Mouse (Mus musculus): Measurements from ENCODE around the gene Slc22a15.
"Not testable (repeated sequence)": the region's sequence is repeated elsewhere in the genome, so short reads cannot be mapped to it uniquely, and the experiment has no call there.

The Slc22a15 gene

DNA sequence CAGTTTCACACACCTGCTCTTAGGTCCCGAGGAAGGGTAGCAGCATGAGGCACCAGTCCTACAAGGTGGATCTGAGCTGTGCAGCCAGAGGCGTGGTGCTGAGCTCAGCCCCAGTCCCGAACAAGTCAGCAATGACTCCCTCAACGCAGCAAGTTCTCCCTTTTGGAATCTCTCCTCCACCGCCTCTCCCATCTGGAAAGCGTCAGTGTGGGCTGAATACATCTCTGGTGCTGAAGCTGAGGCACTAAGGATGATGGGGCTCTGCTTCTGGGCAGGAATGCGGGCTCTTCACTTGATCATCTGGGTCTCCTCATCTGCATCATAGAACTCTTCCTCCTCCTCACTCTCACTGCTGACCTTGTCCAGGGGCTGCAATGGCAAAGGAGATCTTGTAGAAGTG lies 64.1 kb downstream of the Slc22a15 start:
- DNase-seq, result no peak

DNA sequence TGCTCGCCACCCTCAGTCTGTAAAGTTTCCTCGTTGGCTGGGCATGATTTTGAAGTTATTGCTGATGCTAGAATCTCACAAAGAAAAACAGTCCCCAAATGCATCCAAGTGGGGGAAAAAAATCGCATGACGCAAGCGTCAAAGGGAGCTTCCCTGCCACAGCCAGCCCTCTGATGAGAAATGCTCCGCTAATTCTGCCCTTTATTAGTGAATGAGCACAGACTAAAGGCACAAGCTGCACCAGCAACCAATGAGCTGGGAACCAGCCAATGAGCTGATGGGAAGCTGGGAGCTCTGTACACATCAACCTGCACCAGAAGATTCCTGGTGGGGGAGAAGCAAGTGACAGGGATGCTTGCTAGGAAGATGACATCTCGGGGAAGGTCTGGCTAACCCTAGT lies 64.5 kb downstream of the Slc22a15 start:
- no peak for DNase-seq

DNA sequence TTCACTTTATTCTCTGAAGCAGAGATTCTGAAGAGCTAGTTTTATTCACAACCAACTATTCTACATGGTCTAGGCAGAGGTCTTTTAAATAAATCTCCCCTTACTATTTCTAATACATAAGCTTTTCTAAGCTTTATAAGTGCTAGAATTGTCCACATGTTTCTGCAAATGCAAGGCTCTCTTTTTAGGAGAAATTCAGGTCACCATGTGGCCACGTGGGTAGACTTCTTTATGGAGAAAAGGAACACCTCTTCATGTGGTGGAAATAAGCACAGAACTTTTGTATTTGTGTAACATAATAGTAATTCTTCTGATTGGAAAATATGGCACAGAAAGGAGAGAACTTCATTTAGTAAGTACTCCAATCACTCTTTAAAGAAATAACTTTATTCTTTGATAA lies 70.2 kb downstream of the Slc22a15 start:
- no peak for DNase-seq

DNA sequence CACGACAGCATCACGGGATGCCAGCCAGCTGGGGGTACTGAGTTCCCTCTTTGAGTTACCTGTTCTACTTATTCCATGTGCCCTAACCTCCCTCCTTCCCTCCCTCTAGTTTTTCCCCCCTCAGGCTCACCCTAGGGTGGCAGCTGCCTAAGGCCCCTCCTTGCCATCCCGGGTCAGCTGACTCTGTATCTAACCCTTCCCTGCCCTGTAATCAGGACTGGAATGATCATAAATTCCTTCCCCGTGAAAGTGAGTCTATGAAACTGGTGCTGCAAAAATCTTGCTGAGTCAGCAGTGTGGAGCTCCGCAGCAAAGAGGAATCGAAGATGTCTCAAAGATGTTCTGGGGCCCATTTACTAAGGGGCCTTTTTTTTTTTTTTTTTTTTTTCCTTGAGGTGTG lies 72.9 kb downstream of the Slc22a15 start:
- no peak for DNase-seq

DNA sequence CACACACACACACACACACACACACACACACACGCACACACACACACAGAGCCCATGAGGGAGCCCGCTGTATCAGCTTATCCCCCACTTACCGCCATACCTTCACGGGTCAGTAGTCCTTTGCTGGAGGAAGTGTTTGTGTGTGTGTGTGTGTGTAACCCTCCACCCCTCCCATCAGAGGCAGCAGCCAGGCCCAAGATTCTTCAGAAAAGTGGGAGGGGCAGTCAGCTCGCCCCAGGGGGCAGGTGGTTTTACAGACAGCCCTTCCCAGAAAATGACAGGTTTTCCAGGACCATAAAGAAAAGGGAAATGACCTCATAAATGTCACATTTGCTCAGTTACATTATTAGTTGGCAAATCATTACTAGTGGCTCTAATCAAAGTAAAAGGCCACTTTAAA lies 75.4 kb downstream of the Slc22a15 start, which contains the start of gene Mab21l3:
TSS of gene Mab21l3 (minus strand) at position 144 of the 400 bp plus-strand sequence.
- no peak for DNase-seq

DNA sequence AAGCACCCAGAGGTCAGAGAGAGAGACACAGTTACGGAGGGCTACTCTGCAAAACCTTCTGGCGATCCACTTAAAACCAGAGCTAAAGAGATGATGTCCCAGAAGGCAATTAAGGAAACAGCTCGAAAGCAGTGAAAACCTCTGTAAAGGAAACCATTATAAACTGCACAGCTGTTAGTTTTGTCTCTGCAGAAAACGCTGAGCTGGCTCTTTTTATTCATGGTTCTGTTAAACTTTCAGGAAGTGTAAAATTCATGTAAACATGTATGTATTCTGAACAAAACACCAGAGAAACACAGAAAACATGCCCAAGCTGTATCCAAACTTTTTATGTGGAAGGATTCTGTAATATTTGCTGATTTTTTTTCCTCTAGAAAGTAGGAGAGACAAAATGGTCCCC lies 78.2 kb downstream of the Slc22a15 start:
- DNase-seq, result no peak

DNA sequence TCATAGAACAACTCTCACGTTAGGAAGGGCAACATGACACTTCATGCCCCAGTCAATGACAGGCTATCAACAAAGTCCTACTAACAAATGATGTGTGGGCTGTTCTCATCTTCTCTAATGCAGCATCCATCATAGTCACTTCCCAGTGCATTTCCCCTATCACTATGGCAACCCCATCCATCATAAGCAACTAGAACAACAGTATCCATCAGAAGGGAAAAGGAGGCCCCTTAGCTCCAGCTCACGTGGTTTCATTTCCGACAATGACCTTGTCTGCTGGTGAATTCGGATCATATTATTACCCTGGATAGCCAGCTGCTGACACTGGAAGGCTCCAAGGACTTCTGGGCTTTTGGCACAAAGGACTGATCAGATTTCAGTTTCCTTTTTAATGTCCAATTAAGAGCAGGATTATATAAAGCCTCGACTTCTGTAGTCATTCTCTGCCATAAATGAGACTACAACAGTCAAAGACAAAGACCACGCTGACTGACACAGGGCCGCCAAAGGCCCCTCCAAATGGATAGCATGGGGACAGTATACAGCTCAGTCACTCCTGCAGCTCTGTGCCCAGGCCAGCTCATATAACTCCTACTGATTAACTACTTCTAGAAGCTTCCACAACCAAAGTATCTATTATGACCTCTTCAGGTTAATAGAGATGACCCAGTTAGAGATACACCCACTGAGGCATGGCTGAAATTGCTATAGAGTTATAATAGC lies 81.7 kb downstream of the Slc22a15 start:
- no peak for DNase-seq

DNA sequence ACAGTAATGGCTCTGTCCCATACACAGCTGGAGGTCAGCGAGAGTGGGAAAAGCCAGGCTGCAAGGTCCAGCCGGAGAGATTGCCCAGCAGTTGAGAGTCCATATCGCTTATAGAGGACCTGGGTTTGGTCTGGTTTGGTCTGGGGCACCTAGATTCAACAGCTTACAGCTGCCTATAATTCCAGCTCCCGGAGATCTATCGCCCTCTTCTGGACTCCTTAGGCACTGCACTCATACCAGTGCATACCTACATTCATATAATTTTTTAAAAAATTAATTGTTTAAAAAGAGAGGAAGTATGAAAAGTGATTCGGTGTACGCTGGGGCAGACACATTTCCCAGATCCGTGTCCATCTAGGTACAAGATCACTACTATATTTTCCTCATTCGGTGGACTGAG lies 84.9 kb downstream of the Slc22a15 start:
- DNase-seq, result no peak

DNA sequence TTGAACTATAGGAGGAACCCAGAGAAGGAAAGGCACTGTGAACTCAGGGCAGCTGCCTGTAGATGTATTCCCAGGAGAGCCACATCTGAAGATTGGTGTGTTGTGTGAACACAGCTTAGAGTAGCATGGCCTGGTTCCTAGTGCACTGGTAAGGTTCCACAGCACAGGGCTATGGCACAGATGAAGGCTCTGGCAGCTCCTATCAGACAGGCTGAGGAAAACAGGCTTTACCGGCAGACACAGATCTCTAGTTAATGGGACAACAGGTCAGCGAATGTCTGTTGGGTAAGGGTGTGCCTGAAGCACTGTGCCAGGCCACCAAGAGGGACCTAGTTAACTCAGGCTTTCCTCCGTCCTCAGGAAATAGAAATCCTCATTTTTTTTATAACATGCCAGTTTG lies 87.3 kb downstream of the Slc22a15 start:
- no peak for DNase-seq

DNA sequence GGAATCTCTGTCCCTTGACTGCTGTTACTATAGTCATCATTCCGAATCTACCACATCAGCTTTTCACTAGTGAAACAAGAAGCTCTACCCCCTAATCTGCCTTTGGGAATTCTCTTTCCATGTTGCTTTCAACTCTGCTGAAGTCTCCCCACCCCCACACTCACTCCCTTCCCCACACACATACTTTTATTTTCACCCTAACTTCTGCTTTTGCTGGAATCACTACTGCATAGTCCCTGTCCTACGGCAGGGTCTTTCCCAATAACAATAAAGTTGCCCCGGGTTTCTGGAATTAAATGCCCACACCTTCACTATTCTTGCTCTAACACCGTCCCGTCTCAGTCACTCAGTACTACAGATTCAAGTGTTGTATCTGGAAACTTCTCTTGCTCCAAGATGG lies 87.7 kb downstream of the Slc22a15 start:
- no peak for DNase-seq

DNA sequence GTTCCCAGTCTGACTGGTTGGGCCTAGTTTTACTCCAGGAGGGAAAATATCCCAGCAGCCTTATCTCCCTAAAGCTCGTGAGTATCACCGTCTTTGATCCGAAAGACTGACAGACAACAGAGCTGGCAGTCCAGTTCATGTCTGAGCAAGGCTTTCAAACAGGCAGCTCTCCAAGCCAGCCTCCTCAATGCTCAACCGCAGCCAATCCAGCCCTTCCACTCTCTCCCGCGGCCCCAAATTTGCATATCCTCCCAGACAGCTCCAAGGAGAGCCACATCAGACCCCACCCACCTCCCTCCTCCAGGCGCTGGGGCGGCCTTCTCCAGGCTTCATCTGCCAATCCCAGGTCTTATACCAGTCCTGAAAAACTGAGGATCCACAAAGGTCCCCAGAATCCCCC lies 88.2 kb downstream of the Slc22a15 start:
- no peak for DNase-seq

DNA sequence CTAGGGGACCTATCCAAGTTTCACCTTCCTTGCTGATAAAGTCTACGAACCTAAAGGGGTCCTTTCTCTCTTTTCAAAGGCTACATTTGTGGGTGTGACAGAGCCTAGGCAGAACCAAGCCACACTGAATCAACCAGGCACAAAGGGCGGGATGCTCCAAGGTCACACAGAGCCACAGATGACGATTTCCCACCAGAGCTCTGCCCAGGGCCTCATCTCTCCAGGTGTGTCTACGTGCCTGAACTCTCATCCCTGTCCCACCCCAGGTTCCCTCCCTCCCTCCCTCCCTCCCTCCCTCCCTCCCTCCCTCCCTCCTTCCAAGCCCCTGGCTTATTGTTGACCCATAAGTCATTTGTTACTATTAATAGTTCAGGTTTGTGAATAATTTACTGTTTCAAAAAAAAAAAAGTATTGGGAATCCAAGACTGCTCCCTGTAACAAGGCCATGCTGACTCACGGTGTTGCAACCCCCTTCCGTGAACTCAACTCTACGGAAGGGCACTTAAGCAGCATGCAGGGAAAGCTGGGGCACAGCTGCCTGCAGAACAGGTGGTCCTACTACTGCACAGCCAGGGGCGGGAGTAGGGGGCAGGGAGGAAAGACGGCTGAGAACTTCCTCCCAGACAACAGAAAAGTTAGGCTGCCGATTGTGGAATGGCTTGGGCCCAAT lies 92.9 kb downstream of the Slc22a15 start:
- no peak for DNase-seq

DNA sequence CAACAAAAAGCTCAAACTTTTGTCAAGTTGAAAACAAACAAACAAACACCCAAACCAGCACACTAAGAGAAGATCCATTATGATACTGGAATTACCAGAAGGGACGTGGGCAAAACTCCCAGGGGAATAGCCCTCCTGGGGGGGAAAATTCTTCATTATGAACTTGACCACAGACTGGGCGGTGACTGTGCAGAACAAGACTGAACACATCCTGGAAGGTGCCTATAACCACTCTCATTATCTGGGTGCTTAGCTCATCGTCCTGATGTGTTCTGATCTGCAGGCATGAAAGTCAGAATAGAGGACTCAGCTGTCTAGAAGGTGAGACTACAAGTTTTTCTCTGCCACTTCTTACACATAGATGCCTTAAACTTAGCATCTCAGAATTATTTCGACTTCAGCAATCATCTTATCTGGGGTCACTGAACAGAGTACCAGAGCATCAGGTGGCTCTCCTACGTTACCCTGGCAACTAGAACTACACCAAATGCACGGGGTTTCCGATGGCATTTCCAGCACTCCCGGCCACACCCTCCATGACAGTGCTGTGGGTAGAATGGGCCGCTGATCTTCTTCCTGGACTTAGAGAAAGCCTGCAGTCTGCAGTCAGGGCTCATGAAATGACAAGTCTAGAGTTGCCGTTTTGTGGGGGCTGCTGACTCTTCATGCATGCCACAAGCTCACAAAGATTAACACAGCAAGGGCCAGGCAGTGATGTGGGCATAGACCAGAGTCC lies 94.2 kb downstream of the Slc22a15 start:
- no peak for DNase-seq

DNA sequence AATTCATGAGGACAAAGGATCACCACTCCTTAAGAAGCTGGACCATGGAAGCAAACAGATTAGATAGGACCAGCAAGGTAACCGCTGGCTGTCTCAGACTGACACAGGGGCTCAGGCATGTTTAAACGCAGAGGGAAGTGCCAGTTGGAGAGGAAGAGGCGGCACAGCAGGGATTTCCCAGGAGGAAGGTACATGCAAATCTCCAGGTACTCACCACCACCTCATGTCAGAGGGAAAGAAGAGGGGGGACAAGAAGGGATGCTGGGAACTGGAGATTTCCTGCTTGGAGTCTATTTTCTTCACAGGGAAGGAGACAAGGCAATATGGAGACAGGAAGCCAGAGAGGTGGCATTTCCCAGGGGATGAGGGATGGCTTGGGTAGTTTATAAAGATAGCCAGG lies 95.7 kb downstream of the Slc22a15 start:
- no peak for DNase-seq

DNA sequence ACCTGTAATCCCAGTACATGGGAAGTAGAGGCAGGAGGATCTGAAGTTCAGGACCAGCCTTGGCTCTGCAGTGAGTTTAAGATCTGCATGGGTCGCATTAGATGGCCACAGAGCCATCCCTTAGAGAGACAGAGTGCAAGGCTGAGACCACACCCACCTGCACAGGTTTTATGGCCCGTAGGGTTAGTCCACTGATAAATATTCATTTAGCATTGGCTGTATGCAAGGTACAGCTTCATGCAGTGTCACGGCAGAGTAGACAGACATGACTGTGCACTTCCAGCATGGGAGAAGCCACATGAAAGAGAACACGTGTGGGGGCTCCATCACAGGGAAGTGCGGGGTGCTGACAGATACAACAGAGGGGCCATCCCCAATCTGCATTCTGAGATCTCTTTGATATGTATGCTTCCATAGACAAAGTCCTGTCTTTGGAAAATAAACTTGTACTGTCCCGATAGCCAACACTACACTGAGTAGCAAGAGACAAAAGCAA lies 97.0 kb downstream of the Slc22a15 start:
- DNase-seq, result no peak

DNA sequence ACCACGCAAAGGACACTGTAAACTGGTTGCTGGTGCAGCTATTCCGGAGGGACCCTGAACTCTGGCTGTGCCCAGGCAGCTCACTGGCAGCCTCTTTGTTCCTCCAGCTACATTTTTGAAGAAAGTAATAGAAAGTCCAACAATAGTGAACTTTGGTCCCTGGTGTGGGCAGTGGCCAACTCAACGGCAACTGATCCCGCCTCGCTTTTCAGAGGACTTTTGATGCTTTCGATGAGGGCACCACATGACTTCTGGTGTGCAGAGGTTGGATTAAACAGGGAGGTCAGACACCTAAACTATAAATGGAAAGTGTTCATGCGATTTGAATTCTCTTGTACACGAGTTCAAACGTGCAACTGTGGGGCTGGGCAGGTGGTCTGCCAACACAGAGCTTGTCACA lies 99.9 kb downstream of the Slc22a15 start:
- no peak for DNase-seq

DNA sequence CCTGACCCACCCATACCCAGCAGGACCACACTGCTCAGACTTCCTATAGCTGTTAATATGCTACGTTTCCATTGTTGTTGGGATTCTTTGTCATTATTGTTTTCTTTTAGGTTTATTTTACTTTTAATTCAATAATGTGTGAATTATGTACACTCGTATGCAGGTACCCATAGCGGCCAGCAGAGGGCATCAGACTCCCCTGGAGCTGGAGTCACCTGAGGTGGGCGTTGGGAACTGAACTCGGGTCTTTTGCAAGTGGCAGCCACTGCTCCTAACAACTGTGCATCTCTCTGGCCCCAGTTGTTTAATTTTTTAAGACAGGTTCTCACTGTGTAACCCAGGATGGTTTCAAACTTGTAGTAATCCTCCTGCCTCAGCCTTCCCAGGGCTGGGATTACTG lies 102.2 kb downstream of the Slc22a15 start:
- no peak for DNase-seq

DNA sequence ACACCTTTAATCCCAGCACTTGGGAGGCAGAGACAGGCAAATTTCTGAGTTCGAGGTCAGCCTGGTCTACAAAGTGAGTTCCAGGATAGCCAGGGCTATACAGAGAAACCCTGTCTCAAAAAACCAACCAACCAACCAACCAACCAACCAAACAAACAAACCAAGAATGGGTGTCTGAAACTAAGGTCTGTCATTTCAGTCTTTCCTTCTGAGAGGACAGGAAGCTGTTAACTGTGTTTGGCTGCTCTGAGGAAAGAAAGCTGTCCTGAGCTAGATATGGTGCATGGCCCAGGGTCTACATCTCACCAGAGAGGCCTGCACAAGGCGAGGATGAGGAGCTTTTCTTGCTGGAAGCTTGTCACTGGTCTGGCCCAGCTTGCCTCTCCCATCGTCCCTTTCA lies 103.5 kb downstream of the Slc22a15 start:
- DNase-seq, result not testable (repeated sequence)

DNA sequence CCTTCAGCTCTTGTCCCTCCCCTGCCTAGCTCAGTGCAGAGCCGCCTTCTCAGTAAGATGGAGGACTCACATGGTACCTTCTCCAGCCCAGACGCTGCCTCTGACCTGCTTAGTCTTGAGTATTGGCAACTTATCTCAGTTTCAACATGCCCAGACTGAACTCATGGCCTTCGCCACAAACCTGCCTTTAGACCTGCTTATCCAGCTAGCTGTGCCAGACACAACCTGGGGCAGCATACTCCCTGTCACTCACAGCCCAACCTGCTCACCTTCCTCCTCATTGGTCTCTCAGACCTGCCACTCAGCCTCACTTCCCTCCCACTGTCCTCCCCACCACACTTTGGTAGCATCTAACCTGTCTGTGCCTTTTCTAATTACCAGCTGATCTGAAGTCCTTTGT lies 108.2 kb downstream of the Slc22a15 start:
- no peak for DNase-seq

DNA sequence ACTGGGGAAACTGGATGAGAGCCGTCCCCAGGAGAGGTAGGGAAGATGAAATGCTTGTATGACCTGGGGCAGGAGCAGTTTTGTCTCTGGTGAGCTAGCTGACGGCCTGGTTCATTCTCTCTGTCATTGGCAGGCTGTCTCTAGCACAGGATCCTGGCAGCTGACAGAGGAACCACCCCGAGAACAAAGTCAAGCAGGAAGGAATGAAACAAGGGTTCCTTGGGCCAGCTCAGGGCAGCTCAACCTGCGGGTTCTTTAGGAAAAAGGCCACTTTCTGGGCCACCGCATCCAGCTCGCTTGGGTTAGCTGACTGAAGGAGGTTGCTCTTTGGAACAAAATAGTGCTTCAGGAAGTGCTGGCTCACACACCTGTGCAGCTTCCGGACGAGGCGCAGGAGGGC lies 109.5 kb downstream of the Slc22a15 start:
- DNase-seq, result no peak

DNA sequence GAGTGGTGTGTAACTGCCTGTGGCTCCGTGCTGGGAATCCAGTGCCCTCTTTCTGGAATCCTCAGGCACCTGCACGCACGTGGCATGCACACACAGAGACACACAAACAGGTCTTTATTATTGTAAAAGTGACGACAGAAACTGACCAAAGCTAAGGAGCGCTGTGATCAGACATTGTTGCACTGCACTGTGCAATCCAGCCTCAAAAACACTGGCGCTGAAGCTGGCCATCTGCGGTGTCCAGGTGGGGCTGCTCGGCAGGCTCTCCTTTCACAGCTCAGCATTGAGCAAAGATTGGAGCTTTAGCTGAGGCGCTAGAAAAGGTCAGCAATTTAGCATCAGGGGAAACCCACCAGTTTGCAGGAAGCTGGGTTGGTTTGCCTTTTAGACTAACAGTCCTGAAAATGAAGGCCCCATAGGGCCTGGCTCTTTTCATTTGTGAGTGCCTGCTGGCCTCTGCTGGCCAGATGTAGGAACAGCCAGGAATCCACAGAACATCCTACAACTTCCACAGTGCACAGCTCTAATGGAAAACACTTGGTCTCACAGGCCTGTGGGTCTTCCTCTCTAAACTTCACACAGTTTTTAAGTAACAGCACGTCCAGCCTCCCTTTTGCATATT lies 111.8 kb downstream of the Slc22a15 start:
- DNase-seq, result peak; percentile 78

DNA sequence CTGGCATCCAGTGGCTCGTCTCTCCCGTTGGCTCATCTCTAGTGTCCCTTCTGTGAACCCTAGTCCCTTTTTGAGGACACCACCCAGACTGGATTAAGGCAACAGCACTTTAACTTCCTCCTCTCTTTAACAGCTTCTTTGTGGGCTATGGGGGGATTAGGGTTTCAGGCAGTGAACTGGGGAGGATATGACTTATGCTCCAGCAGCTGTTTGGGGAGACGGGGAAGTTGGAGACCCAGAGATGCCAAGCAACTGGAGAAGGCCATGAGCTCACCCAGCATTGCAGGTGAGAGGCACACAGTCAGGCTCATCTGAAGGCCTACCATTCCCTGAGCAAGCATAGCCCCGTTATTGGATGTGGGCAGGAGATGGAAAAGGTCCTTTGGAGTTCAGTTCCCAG lies 112.3 kb downstream of the Slc22a15 start:
- no peak for DNase-seq

DNA sequence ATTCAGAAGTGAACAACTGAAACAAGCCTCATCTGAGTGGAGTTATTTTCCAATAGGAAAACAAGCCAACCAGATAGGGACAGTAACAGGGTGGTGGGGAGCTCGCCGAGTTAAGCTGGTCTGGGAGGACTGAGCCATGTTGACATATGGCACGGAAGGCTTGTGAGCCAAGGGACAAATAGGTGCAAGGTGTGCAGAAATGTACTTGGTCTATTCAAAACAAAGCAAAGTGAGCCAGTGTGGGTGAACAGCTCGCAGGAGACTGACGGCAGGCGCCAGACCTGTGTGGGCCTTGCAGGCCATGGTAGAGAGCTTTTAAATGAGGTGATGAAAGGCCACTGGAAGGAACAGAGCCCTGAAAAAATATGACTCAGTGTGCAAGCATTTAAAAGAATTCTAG lies 116.6 kb downstream of the Slc22a15 start:
- peak; percentile 81 for DNase-seq
